ENCODE assay signal across 10 mouse cellular contexts in the genomic region with DNA sequence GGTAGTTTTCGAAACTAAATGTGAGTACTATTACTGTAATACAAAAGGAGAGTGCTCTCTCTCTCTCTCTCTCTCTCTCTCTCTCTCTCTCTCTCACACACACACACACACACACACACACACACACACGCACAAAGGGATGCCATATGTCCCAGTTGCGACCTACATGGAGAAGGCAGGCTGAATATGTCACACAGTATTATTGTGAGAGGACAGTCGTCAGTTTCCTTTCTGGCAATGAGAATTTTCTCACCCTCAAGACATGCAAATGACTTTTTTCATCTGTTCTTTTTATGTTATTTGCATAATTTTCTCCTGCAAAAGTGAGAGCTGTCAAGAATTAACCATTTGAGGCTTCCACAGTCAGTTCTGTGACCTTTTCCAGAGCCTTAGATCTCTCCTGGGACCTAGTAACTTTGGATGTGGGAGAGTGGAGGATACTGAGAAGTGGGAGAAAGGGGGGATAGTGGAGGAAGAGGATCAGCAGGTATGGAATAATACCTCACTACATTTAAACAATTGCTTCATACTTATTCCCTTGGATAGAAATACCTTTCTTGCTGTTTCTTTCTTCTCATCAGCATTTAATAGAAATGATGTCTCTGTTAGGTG.
DNase-seq lines count a peak whose midpoint lies in the region; ATAC-seq and TF ChIP-seq lines count a peak whose summit lies in the region.
"Had no signal": no experiment of that assay in that cellular context is flagged by ENCODE, and none has a peak within 500 bp of the region (broad histone marks: within the 10 kb centered on the region; RNA-seq: fewer than 3 reads in every experiment).

No protein-coding gene starts in this region.

- H3K4me1 ChIP-seq in embryonic facial prominence, embryonic 14.5 days (ENCODE audit: control insufficient read depth, insufficient read depth, low read length) = no peaks in the 10 kb centered on the region
- H3K4me1 ChIP-seq in hindbrain, embryonic 13.5 days (replicated peaks) = peaks cover 18% of the 10 kb centered on the region; the same call in 1 of the 2 replicates

- H3K27ac ChIP-seq in left cerebral cortex, adult 2 months = peak overlapping the region; percentile 85
- no peak overlapping the region for H3K27ac ChIP-seq in embryonic facial prominence, embryonic 14.5 days (replicated peaks; ENCODE audit: low read depth, low read length)
- no peak overlapping the region for H3K27ac ChIP-seq in hindbrain, embryonic 13.5 days

- peak overlapping the region; percentile 68 for H3K4me2 ChIP-seq in embryonic facial prominence, embryonic 14.5 days (ENCODE audit: low read depth, low read length)
- H3K4me2 ChIP-seq in hindbrain, embryonic 13.5 days = peak overlapping the region; percentile 83; the same call in 1 of the 2 replicates
- H3K4me2 ChIP-seq in myocyte (ENCODE audit: low read depth) = peak overlapping the region; percentile 72

- DNase-seq in left cerebral cortex, adult 2 months (ENCODE audit: extremely low spot score in 1 of 2, low spot score in 2 of 2) = peak in 1 of 2 experiments; percentile 21
- no peak for DNase-seq in left cerebral cortex, postnatal 4 days
- DNase-seq in embryonic facial prominence, embryonic 14.5 days (ENCODE audit: low spot score) = no peak
- no peak for DNase-seq in lung, postnatal 10 days
- no peak for DNase-seq in T-cell, adult 2 months (ENCODE audit: low spot score)
- DNase-seq: kidney, postnatal 36 days; lung, adult 2 months had no signal

- intact Hi-C loops in left cerebral cortex, adult 2 months (cut with DNase I) = no loop called here
- intact Hi-C loops in left cerebral cortex, postnatal 4 days (cut with DNase I) = loop anchor here (10.0 kb wide), 1 partner anchor 295 kb away; no protein-coding TSS in a partner anchor

- WGBS in embryonic facial prominence, embryonic 14.5 days = 54% methylated on average over 4 of the region's 4 CpGs
- WGBS in hindbrain, embryonic 13.5 days = 57% methylated on average over 4 of the region's 4 CpGs

- TF ChIP-seq POLR2A in myocyte (IDR thresholded peaks at IDR 0.05; ENCODE audit: insufficient read length, low read depth) = no peak

- H3ac ChIP-seq in myocyte (ENCODE audit: control insufficient read depth, insufficient read length) = no peak overlapping the region

- H3K9me3 ChIP-seq in embryonic facial prominence, embryonic 14.5 days (ENCODE audit: control insufficient read depth, low read length) = no peaks in the 10 kb centered on the region
- no peaks in the 10 kb centered on the region for H3K9me3 ChIP-seq in hindbrain, embryonic 13.5 days

- no peaks in the 10 kb centered on the region; the same call in 1 of the 2 replicates for H3K27me3 ChIP-seq in embryonic facial prominence, embryonic 14.5 days (replicated peaks; ENCODE audit: control insufficient read depth, insufficient read depth, low read length)
- peaks cover 4% of the 10 kb centered on the region; the same call in 1 of the 2 replicates for H3K27me3 ChIP-seq in hindbrain, embryonic 13.5 days
- no peaks in the 10 kb centered on the region for H3K27me3 ChIP-seq in myocyte (ENCODE audit: control insufficient read depth, insufficient read depth, insufficient read length)

- ATAC-seq in embryonic facial prominence, embryonic 14.5 days (ENCODE audit: low read depth) = no peak
- no peak; the same call in 1 of the 2 replicates for ATAC-seq in hindbrain, embryonic 13.5 days (ENCODE audit: low FRiP score)
- ATAC-seq in megakaryocyte progenitor cell, adult 5-6 weeks (replicated peaks; ENCODE audit: poor library complexity) = no peak

- peak overlapping the region; percentile 57 for H3K4me3 ChIP-seq in left cerebral cortex, adult 2 months
- H3K4me3 ChIP-seq in embryonic facial prominence, embryonic 14.5 days (ENCODE audit: low read depth, low read length) = no peak overlapping the region
- H3K4me3 ChIP-seq in hindbrain, embryonic 13.5 days = no peak overlapping the region
- H3K4me3 ChIP-seq in myocyte = peak overlapping the region; percentile 7

- H3K79me2 ChIP-seq in myocyte (ENCODE audit: control insufficient read depth, insufficient read depth) = no peaks in the 10 kb centered on the region

- no peaks in the 10 kb centered on the region for H3K36me3 ChIP-seq in embryonic facial prominence, embryonic 14.5 days (ENCODE audit: control insufficient read depth, insufficient read depth, low read length)
- H3K36me3 ChIP-seq in hindbrain, embryonic 13.5 days = no peaks in the 10 kb centered on the region
- H3K36me3 ChIP-seq in myocyte (ENCODE audit: control insufficient read depth, insufficient read depth) = no peaks in the 10 kb centered on the region

- H3K9ac ChIP-seq in embryonic facial prominence, embryonic 14.5 days (ENCODE audit: low read depth, low read length) = no peak overlapping the region
- no peak overlapping the region for H3K9ac ChIP-seq in hindbrain, embryonic 13.5 days

- TF ChIP-seq CTCF in left cerebral cortex, adult 2 months (IDR thresholded peaks at IDR 0.05) = no peak

TF ChIP-seq in myocyte, 11 proteins besides CTCF, POLR2A, EP300 and RAD21:
- TF ChIP-seq MYOD1 (IDR thresholded peaks at IDR 0.05; ENCODE audit: control insufficient read depth in 1 of 3, insufficient read length in 2 of 3, low read depth in 2 of 3) = no peak
- no peak for TF ChIP-seq TCF3 (IDR thresholded peaks at IDR 0.05; ENCODE audit: insufficient read length, low read depth)
- no peak for TF ChIP-seq POLR2AphosphoS2 (IDR thresholded peaks at IDR 0.05; ENCODE audit: insufficient read length, low read depth)
- no peak for TF ChIP-seq E2F4 (IDR thresholded peaks at IDR 0.05; ENCODE audit: insufficient read depth)
- no peak for TF ChIP-seq REST (IDR thresholded peaks at IDR 0.05; ENCODE audit: insufficient read depth, insufficient read length)
- TF ChIP-seq USF1 (IDR thresholded peaks at IDR 0.05; ENCODE audit: low read depth) = no peak
- no peak for TF ChIP-seq TCF12 (IDR thresholded peaks at IDR 0.05; ENCODE audit: insufficient read depth, poor library complexity, severe bottlenecking)
- TF ChIP-seq CEBPB (IDR thresholded peaks at IDR 0.05; ENCODE audit: insufficient read depth, poor library complexity, severe bottlenecking) = no peak
- TF ChIP-seq MAX (IDR thresholded peaks at IDR 0.05; ENCODE audit: low read depth) = no peak
- no peak for TF ChIP-seq MYOG (IDR thresholded peaks at IDR 0.05; ENCODE audit: control insufficient read depth in 1 of 3, insufficient read depth in 1 of 3, insufficient read length in 2 of 3, low read depth in 2 of 3)

Comparison
In these comparisons a context has a peak if more than half of its experiments do, and no peak if none do; other contexts are left out.
1. H3K4me3 ChIP-seq: peak in left cerebral cortex, adult 2 months (single experiment) and myocyte (single experiment); none in embryonic facial prominence, embryonic 14.5 days (single experiment) and hindbrain, embryonic 13.5 days (single experiment).
2. Peak in every context shown above with its lines, with median percentiles within 50 percentile points of each other: H3K4me2 ChIP-seq.